Mouse (Mus musculus) liver, postnatal 0 days (tissue): ENCODE data around the gene Lpin2.

Experiments
- CTCF ChIP-seq: sonication (generic); IDR thresholded peaks from 2 replicates; pipeline ENCODE4 v1.5.1; 2016; ENCODE audit warnings: antibody characterized with exemption, low read depth
- EP300 ChIP-seq: IDR thresholded peaks from 2 replicates; pipeline ENCODE4 v1.6.1; 2016; ENCODE audit warnings: antibody characterized with exemption, low read depth, mild to moderate bottlenecking

- TF ChIP-seq CTCF (no peak), EP300 (no peak)
Measured at GRCm38 (mm10) chr17:71240811-71241210, 58.5 kb downstream of the Lpin2 start.
